Mouse (Mus musculus) thymus, postnatal 10 days (tissue): ENCODE data around the gene Rpn2.

Experiments used
- DNase-seq, 2 experiments: peaks; one replicate each; pipeline ENCODE4 v3.0.0; 2021; ENCODE audit warnings: low spot score in 2 of 2

The Rpn2 gene

GRCm38 (mm10) chr2:157310963-157311637 lies 32.3 kb downstream of the Rpn2 start:
- DNase-seq, result no peak

- DNase-seq, result no peak
Observed at GRCm38 (mm10) chr2:157313718-157314117, 34.9 kb downstream of the Rpn2 start.

GRCm38 (mm10) chr2:157314310-157314709 lies 35.5 kb downstream of the Rpn2 start:
- no peak for DNase-seq

GRCm38 (mm10) chr2:157315486-157315885 lies 36.7 kb downstream of the Rpn2 start:
- DNase-seq, result no peak

- DNase-seq, result no peak
Observed at GRCm38 (mm10) chr2:157316358-157316933, 37.6 kb downstream of the Rpn2 start.

GRCm38 (mm10) chr2:157317220-157317619 lies 38.4 kb downstream of the Rpn2 start:
- no peak for DNase-seq

- no peak for DNase-seq
Observed at GRCm38 (mm10) chr2:157320135-157320534, 41.3 kb downstream of the Rpn2 start.

- no peak for DNase-seq
Observed at GRCm38 (mm10) chr2:157320886-157321285, 42.1 kb downstream of the Rpn2 start.

- DNase-seq, result no peak
Observed at GRCm38 (mm10) chr2:157322029-157322766, 43.4 kb downstream of the Rpn2 start.

- no peak for DNase-seq
Observed at GRCm38 (mm10) chr2:157325238-157325637, 46.4 kb downstream of the Rpn2 start.

GRCm38 (mm10) chr2:157328106-157328505 lies 49.3 kb downstream of the Rpn2 start:
- no peak for DNase-seq

GRCm38 (mm10) chr2:157328570-157328969 lies 49.8 kb downstream of the Rpn2 start:
- no peak for DNase-seq

GRCm38 (mm10) chr2:157332059-157332458 lies 53.2 kb downstream of the Rpn2 start:
- no peak for DNase-seq

GRCm38 (mm10) chr2:157338663-157339062 lies 59.8 kb downstream of the Rpn2 start:
- peak; percentile 32 to 59 for DNase-seq

- DNase-seq, result no peak
Observed at GRCm38 (mm10) chr2:157339532-157339931, 60.7 kb downstream of the Rpn2 start.

GRCm38 (mm10) chr2:157340221-157340741 lies 61.5 kb downstream of the Rpn2 start:
- DNase-seq, result no peak

- DNase-seq, result peak; percentile 21 to 74
Observed at GRCm38 (mm10) chr2:157341554-157342270, 62.9 kb downstream of the Rpn2 start.

GRCm38 (mm10) chr2:157342328-157342926 lies 63.6 kb downstream of the Rpn2 start:
- no peak for DNase-seq

GRCm38 (mm10) chr2:157343337-157343736 lies 64.5 kb downstream of the Rpn2 start:
- DNase-seq, result no peak

- DNase-seq, result no peak
Observed at GRCm38 (mm10) chr2:157347361-157348159, 68.7 kb downstream of the Rpn2 start, which contains the start of gene Ghrh. Ghrh (minus strand) TSS chr2:157347506.
